ENCODE assay signal across 11 mouse cellular contexts in the genomic region with DNA sequence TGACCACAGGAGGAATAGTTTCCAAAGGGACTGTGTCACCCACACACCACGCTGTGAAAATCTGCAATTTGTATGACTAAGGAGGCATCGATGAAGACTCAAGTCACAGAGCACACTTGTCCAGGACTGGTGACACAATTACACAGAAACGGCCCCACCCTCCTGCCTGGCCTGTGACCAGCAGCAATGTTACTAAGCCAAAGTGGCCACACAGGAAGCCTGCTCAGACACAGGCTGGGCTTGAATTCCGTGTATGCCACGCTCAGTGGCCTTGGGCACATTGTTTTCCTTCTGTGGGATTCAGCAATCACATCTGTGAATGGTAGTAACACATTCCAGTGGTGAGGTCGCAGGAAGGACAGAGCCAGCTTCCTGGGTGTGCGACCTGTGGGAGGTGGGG.
DNase-seq lines count a peak whose midpoint lies in the region; ATAC-seq and TF ChIP-seq lines count a peak whose summit lies in the region.
"Had no signal": no experiment of that assay in that cellular context is flagged by ENCODE, and none has a peak within 500 bp of the region (broad histone marks: within the 10 kb centered on the region; RNA-seq: fewer than 3 reads in every experiment).

No protein-coding gene starts in this region.

- H3K27me3 ChIP-seq in heart, adult 2 months (ENCODE audit: control insufficient read depth, insufficient read depth, low read length) = no peaks in the 10 kb centered on the region
- H3K27me3 ChIP-seq in heart, embryonic 11.5 days (ENCODE audit: control insufficient read depth, insufficient read depth, low read length) = no peaks in the 10 kb centered on the region
- H3K27me3 ChIP-seq in midbrain, embryonic 16.5 days (ENCODE audit: control insufficient read depth, insufficient read depth, low read depth, low read length) = no peaks in the 10 kb centered on the region
- no peaks in the 10 kb centered on the region for H3K27me3 ChIP-seq in forebrain, postnatal 0 days (ENCODE audit: insufficient read depth, low read length)
- H3K27me3 ChIP-seq: stomach, embryonic 15.5 days had no signal

- H3K36me3 ChIP-seq in heart, adult 2 months (ENCODE audit: control insufficient read depth, insufficient read depth, low read length) = peaks cover 28% of the 10 kb centered on the region
- H3K36me3 ChIP-seq in heart, embryonic 11.5 days (ENCODE audit: control insufficient read depth, insufficient read depth, low read length) = no peaks in the 10 kb centered on the region
- no peaks in the 10 kb centered on the region for H3K36me3 ChIP-seq in midbrain, embryonic 16.5 days (ENCODE audit: control insufficient read depth, insufficient read depth, low read length)
- no peaks in the 10 kb centered on the region for H3K36me3 ChIP-seq in forebrain, postnatal 0 days (ENCODE audit: insufficient read depth)
- H3K36me3 ChIP-seq: stomach, embryonic 15.5 days had no signal

- TF ChIP-seq EP300 in heart, adult 2 months (IDR thresholded peaks at IDR 0.05; ENCODE audit: insufficient read depth, low read depth, low read length) = peak; percentile 92

- TF ChIP-seq POLR2A in heart, adult 2 months (IDR thresholded peaks at IDR 0.05; ENCODE audit: insufficient read depth, low read depth, low read length) = no peak; the same call in 1 of the 2 replicates

- 0 out of 2 replicates have a peak overlapping the region, but pooled peaks have one; percentile 6 for H3K9ac ChIP-seq in heart, adult 2 months (ENCODE audit: low read depth, low read length)
- no peak overlapping the region for H3K9ac ChIP-seq in heart, embryonic 11.5 days (ENCODE audit: low read depth, low read length)
- no peak overlapping the region for H3K9ac ChIP-seq in midbrain, embryonic 16.5 days (ENCODE audit: low read depth, low read length)
- H3K9ac ChIP-seq in forebrain, postnatal 0 days = no peak overlapping the region
- H3K9ac ChIP-seq: stomach, embryonic 15.5 days had no signal

- TF ChIP-seq CTCF in heart, adult 2 months (IDR thresholded peaks at IDR 0.05) = no peak
- TF ChIP-seq CTCF in forebrain, postnatal 0 days (IDR thresholded peaks at IDR 0.05; ENCODE audit: low read depth) = no peak

- no peak overlapping the region for H3K4me3 ChIP-seq in heart, adult 2 months
- H3K4me3 ChIP-seq in heart, embryonic 11.5 days (ENCODE audit: low read depth, low read length) = no peak overlapping the region
- no peak overlapping the region for H3K4me3 ChIP-seq in midbrain, embryonic 16.5 days (ENCODE audit: low read depth, low read length)
- H3K4me3 ChIP-seq in forebrain, postnatal 0 days (ENCODE audit: low read depth, low read length) = no peak overlapping the region
- H3K4me3 ChIP-seq: stomach, embryonic 15.5 days had no signal

- peaks cover 37% of the 10 kb centered on the region for H3K4me1 ChIP-seq in heart, adult 2 months (ENCODE audit: control insufficient read depth, insufficient read depth, low read length)
- H3K4me1 ChIP-seq in heart, embryonic 11.5 days (ENCODE audit: control insufficient read depth, insufficient read depth, low read length) = peaks cover 65% of the 10 kb centered on the region
- H3K4me1 ChIP-seq in midbrain, embryonic 16.5 days (ENCODE audit: control insufficient read depth, insufficient read depth, low read length) = peaks cover 17% of the 10 kb centered on the region
- 0 out of 2 replicates have a peak, but pooled peaks cover under 1% of the 10 kb centered on the region for H3K4me1 ChIP-seq in forebrain, postnatal 0 days (ENCODE audit: insufficient read depth)

- peaks cover 5% of the 10 kb centered on the region for H3K79me2 ChIP-seq in heart, adult 2 months (replicated peaks; ENCODE audit: control insufficient read depth, insufficient read depth, low read length)

- WGBS in heart, adult 2 months = 8% methylated on average over 7 of the region's 7 CpGs
- 60% methylated on average over 7 of the region's 7 CpGs for WGBS in heart, embryonic 11.5 days (ENCODE audit: insufficient replicate concordance)
- WGBS in midbrain, embryonic 16.5 days = 82% methylated on average over 7 of the region's 7 CpGs
- 73% methylated on average over 7 of the region's 7 CpGs for WGBS in forebrain, postnatal 0 days

- peak; percentile 72 to 80 for DNase-seq in heart, adult 2 months
- peak; percentile 80 for DNase-seq in adipocyte (ENCODE audit: low spot score)
- peak; percentile 63 to 76 for DNase-seq in heart, postnatal 14 days
- DNase-seq in lung, postnatal 25 days (ENCODE audit: low spot score) = peak; percentile 77
- no peak for DNase-seq in frontal cortex, postnatal 36 days (ENCODE audit: low spot score in 2 of 2)
- DNase-seq in forebrain, postnatal 0 days = no peak
- DNase-seq: layer of hippocampus, adult 9-11 months had no signal

- H3K9me3 ChIP-seq in heart, embryonic 11.5 days (replicated peaks; ENCODE audit: control insufficient read depth, low read length) = no peaks in the 10 kb centered on the region
- no peaks in the 10 kb centered on the region for H3K9me3 ChIP-seq in midbrain, embryonic 16.5 days (replicated peaks; ENCODE audit: control insufficient read depth, low read length, poor library complexity, severe bottlenecking)
- no peaks in the 10 kb centered on the region for H3K9me3 ChIP-seq in forebrain, postnatal 0 days (ENCODE audit: low read length)
- H3K9me3 ChIP-seq: stomach, embryonic 15.5 days had no signal

- peak overlapping the region; percentile 88 for H3K27ac ChIP-seq in heart, adult 2 months
- no peak overlapping the region for H3K27ac ChIP-seq in heart, embryonic 11.5 days (ENCODE audit: low read depth, low read length)
- H3K27ac ChIP-seq in midbrain, embryonic 16.5 days (ENCODE audit: low read length) = no peak overlapping the region
- no peak overlapping the region for H3K27ac ChIP-seq in forebrain, postnatal 0 days (ENCODE audit: low read depth, low read length)
- H3K27ac ChIP-seq: macrophage; stomach, embryonic 15.5 days had no signal

- no peak overlapping the region for H3K4me2 ChIP-seq in heart, embryonic 11.5 days
- no peak overlapping the region for H3K4me2 ChIP-seq in midbrain, embryonic 16.5 days (ENCODE audit: low read length)
- H3K4me2 ChIP-seq in forebrain, postnatal 0 days (ENCODE audit: low read depth) = no peak overlapping the region
- H3K4me2 ChIP-seq: stomach, embryonic 15.5 days had no signal

- ATAC-seq in heart, embryonic 11.5 days (replicated peaks; ENCODE audit: insufficient number of reproducible peaks, low FRiP score, low TSS enrichment) = no peak
- no peak for ATAC-seq in midbrain, embryonic 16.5 days
- no peak for ATAC-seq in forebrain, postnatal 0 days

- intact Hi-C loops in heart, adult 2 months (cut with DNase I) = no loop called here
- intact Hi-C loops in heart, postnatal 14 days (cut with DNase I) = no loop called here

Comparison
In these comparisons a context has a peak if more than half of its experiments do, and no peak if none do; other contexts are left out.
1. DNase-seq: peak in heart, adult 2 months (2 of 2), adipocyte (single experiment), heart, postnatal 14 days (2 of 2) and lung, postnatal 25 days (single experiment); none in frontal cortex, postnatal 36 days (0 of 2) and forebrain, postnatal 0 days (single experiment).